Mouse (Mus musculus): ENCODE measurements around the gene Dnajc6. TPM values are rescaled to one million over a fixed set of nuclear protein-coding genes. Genes with fewer than 3 reads are reported as not detected.

The Dnajc6 gene
- total RNA-seq (2014; fragmentation: Nextera tagmentation) (7.3 and 12.5 TPM in 2 replicates), total RNA-seq (2017) (15.4 and 24.3 TPM in 2 replicates)

DNA sequence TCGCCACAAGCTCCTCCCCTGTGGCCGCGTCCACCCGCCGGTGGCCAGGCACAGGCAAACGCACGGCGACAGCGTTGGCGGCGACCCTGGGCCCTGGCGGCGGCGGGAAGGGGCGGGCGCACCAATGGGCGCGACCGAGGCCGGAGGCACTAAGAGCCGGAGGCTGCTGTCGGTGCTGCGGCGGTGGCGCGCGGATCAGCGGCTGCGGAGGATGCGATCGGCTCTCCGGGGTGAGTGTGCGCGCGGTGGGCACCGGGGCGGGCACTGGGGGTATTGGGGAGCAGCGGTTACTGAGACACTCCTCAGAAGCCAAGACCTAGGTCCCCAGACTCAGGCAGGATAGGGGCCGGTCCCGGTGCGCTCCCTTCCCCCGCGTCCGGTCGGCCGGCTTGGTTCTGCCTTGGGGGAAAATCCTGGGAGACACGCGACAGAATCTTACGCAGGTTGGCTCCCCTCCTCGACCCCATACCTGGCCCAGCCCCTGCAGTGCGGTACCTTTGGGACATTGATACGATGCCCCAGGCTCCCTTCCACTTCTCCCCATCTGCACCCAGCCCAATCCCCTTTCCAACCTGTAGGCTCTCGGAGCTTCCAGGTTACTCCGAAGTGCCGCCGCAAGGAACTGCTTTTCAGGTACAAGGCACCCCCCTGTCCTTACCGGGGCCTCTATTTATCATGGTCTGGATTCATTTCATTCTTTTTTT, at the start of gene Dnajc6:
TSS of gene Dnajc6 (plus strand) at position 115 of the 704 bp plus-strand sequence.
- ATAC-seq (replicated peaks; ENCODE audit: poor library complexity, severe bottlenecking): peak; percentile 73

DNA sequence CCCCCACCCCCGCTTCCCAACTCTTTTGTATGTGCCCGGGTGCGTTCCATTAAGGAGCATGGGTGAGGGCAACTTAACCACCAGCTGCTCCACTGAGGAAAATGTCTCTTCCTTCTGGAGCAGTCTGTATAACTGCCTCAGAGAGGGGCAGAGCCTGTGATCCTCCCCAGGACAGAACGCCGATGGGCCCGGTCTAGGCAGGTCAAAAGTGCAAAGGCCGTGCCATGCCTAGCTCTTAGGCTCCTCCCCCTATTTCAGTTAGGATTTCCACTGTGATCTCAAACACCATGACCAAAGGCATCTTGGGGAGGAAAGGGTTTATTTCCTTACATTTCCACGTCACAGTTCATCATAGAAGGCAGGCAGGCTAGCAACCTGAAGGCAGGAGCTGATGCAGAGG, 47.7 kb upstream of the Dnajc6 start:
- ATAC-seq (replicated peaks; ENCODE audit: poor library complexity, severe bottlenecking): no peak

DNA sequence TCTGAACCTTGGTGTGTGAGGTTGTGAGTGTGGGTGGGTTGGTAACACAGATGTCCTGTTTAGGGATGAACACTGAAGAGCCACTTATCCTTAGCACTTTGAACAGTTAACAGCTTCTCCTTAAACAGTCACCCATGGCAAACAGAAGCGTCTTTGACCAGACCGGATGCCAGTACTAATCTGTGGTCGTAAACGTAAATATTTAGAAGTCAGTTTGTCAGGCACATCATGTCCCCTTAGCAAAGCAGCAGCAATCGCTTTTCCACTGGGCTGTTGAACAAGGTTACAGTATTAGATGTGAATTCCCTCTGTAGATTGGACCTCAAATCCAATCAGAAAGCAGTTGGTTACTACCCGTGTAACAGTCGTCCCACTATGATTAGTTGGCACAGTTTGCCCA, 47.1 kb upstream of the Dnajc6 start:
- ATAC-seq (replicated peaks; ENCODE audit: poor library complexity, severe bottlenecking): no peak

DNA sequence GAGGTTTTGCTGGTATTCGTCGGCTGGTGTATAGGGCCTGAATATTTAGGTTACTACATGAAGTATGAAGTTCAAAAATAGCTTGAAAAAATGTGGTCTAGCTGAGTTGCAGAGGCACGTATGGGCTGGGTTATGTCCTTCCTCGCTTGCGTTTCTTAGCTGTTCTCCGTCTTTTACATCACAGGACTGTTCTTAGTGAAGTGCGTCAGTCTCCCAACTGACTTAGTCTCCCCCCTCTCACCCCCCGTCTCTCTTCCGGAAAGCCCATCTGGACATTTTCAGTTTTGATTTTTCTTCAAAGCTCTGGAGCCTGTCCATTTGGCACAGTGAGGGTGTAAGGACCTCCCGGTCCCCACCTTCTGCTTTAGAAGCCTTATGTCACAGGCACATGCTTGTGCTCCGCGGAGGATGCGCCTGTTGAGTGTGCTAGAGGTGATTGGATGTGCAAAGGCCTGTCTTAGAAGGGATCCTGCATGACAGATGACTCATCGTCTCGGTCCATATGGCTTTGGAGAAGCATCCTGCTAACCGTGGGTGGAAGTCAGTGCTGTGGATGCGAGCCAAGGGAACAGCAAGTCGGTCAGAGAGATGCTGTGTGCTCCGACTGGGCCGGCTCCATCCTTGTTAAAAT, 46.2 kb upstream of the Dnajc6 start:
- ATAC-seq (replicated peaks; ENCODE audit: poor library complexity, severe bottlenecking): no peak

DNA sequence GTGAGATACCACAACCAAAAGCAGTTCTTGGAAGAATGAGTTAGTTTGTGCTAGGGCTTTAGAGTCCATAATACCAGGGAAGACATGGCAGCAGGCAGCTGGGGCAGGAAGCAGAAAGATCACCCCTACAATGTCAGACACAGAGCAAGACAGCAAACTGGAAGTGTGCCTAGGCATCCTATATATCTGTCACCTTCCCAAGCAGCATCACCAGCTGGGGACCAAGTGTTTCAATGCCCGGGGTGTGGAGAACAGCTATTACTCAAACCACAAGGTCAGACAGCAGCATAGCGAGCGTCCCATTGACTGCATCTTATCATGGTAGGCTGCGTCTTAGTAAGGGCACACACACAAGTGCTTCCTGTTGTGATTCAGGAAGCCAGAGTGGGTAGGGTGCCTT, 45.4 kb upstream of the Dnajc6 start:
- no peak for ATAC-seq (replicated peaks; ENCODE audit: poor library complexity, severe bottlenecking)

DNA sequence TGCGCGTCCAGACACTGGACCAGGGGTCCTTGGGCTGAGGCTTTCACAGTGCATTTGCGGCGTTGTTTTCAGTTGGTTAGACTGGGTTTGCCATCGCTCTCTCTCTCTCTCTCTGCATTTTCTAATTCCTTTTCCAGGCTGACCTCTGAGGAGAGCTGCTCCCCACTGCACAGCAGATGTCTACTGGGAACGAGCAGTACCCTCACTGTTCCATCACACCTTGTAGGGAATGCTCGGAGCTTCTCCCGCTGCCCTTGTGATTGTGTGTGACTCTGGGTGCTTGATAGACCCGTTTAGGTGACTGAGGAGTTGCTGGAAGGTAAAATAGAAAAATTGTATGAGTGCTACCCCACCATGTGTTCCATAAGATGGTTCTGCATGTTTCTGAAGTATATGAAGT, 43.6 kb upstream of the Dnajc6 start:
- no peak for ATAC-seq (replicated peaks; ENCODE audit: poor library complexity, severe bottlenecking)

DNA sequence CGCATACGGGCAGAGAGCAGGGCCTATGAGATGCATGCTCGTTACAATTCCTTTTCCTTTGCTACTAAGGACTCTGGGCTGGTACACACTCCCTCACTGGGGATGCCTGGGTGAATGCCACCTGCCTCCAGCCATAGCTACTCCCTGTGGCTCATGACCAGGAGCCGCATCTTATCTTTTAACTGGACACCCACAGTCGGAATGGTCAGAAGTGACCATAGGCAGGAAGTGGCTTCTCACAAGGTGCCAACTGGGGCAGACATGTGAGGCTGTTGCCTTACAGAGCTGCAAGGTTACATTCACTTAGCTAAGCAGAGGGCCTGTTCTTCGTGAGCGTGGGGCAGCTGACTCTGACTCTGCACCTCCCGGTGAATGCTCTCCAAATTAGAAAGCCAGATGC, 39.3 kb upstream of the Dnajc6 start:
- ATAC-seq (replicated peaks; ENCODE audit: poor library complexity, severe bottlenecking): no peak

DNA sequence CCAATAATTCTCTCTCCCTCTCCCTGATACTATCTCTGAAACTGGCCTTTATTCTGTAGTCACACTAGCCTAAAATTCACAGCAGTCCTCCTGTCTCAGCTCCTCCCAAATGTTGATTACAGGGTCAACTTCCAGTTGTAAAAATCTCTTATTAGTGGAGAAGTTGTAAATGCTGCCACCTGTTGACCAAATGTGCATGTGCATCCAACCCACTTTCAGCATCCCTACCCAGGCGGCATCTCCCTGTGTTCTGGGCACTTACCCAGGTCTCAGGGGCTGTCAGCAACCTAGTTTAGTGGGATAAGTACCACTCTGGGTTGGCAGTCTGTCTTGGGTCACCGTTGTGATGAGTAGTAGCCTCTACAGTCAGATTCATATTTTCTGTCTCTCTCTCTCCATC, 38.1 kb upstream of the Dnajc6 start:
- peak; percentile 88 for ATAC-seq (replicated peaks; ENCODE audit: poor library complexity, severe bottlenecking)

DNA sequence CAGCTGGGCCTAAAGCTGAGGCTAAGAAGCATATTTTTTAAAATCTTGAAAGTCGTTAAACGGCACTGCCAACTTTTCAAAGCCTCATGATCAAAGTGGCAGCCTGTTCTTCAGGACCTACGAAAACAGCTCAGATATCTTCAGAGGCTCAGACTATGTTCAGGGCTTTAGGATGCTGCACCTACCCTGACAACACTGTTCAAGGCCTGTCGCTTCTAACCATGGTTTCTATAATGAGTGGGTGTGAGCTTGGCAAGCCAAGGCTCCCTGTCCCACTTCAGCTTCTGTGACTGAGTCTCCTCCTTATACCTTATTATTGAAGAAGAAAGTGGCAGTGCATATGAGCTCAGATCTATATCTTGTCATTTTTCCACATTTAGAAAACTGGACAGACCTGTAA, 37.1 kb upstream of the Dnajc6 start:
- ATAC-seq (replicated peaks; ENCODE audit: poor library complexity, severe bottlenecking): no peak

DNA sequence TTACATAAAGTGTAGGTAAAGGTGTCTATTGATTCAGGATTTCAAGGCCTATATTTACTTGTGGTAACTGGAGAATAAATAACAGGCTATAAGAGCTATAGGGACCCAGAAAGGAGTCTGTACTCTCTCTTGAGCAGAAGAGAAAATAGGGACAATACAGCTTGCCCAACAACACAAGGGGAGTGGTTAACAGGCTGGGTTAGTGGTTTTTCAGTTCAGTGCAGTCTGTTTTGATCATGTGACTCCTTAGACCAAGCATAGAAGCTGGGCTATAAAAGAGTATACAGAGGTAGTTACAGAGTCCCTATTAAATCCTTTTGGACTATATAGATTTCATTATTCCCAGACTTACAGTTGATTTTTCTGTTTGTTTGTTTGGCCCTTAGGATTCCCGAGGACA, 36.3 kb upstream of the Dnajc6 start:
- ATAC-seq (replicated peaks; ENCODE audit: poor library complexity, severe bottlenecking): 0 out of 2 replicates have a peak, but pooled peaks have one; percentile 41

DNA sequence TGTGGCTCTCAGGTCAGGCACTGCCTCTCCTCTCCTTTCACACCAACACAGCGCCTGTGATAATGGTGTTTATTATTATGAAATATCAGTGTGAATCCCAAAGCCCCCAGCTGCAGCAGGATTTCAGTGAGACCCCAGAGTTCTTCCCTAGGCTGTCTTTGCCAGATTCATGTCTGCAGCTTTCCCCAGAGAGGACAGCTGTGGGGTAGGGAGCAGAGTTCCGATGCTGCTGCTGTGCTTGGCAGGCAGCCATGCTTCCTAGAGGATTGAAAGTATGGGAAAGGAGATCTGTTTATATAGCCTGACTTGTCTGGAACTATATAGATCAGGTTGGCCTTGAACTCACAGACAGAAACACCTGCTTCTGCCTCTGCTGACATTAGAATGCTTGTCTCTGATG, 34.4 kb upstream of the Dnajc6 start:
- no peak for ATAC-seq (replicated peaks; ENCODE audit: poor library complexity, severe bottlenecking)

DNA sequence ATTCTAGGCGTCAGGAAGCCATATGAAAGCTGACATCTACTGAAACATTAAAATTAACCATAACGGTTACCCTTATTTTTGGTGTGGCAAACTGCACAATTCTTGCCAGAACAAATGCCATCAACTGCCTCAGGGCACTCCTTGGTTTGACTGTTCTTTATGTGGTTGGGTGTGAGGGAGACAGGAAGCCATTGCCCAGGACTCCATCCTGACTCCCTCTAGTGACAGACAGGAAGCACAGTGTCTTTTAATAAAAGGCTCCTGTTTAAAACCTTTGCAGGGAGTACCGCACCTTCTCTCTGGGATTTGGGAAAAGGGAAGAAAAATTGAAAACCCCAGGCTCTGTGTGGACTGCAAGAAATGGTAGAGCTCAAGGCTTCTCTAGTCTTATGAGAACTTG, 30.2 kb upstream of the Dnajc6 start:
- ATAC-seq (replicated peaks; ENCODE audit: poor library complexity, severe bottlenecking): no peak

DNA sequence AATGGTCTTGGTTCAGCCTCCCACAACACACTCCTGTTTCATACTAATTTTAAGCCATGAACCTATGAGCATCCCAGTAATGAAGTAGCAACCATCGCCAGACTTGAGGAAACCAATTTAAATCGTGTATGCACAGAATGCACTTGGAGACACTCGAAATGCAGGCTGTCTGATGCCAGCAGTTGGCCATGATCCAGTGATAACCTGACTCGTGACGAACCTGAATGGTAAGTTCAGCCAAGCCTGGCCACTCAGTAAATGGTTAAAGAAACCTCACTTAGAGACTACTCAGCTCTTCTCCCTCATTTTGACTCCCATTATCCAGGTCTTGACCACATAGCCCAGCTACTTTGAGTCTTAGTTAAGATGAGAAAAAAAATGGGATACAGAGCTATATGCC, 27.2 kb upstream of the Dnajc6 start:
- no peak for ATAC-seq (replicated peaks; ENCODE audit: poor library complexity, severe bottlenecking)

DNA sequence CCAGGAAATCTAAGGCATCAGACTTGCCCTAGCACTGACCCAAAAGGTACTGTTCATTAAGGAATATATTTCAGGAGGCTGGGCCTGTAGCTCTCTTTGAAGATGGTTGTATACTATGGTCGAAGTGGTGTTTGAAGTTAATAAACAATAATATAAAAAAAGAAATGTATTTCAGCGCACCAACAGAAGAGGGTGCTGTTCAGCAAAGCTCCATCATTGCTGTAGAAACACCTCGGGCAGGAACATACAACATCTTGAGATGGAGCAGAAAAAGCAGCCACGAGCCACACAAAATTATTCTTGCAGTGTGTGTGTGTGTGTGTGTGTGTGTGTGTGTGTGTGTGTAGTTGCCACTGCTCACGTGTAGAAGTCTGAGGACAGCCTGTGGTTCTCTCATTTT, 25.9 kb upstream of the Dnajc6 start:
- ATAC-seq (replicated peaks; ENCODE audit: poor library complexity, severe bottlenecking): peak; percentile 63

DNA sequence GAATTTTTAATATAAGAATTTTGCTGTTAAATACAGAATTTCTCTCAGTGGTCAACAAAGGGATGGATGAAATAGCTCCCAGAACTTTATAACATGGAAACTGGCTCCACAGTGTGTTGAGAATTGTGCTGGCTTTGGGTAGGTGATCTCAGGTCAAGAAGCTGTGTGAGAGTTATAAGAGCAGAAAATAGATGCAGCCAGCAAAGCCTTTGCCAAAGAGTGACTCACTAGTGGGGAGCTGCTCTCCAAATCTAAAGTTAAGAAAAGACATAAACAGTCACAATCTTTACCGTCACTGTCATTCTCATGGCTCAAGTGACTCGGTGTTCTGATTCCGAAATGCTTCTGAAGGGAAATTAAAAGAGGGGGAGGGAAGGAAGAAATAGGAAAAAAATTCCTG, 23.7 kb upstream of the Dnajc6 start:
- ATAC-seq (replicated peaks; ENCODE audit: poor library complexity, severe bottlenecking): no peak

DNA sequence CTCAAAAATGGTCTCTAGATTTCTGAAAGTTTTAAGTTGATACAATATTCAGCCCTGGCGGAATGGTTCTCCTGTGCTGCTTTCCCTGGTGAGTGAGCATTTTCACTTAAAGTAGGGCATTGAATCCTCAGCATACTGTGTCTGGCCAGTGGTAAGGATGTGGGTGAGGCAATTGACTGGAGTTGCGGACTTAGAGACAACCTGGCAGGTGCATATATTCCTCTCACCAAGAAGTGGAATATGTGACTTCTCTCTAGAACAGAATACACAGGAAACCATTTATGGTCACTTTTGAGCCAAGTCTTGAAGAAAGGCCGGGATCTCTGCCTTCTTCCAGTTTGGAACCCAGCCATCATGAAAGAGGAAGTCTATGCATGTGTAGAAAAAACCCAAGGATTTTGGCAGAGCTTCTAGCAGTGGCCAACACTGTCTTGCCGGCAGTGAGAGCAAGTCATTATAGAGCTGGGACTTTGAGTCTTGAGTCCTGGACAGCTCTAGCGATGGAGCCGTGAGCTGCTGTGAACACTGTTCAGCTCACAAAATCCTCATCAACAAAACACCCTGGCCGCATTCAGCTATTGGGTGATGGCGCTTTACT, 6.0 kb upstream of the Dnajc6 start:
- ATAC-seq (replicated peaks; ENCODE audit: poor library complexity, severe bottlenecking): peak; percentile 77

DNA sequence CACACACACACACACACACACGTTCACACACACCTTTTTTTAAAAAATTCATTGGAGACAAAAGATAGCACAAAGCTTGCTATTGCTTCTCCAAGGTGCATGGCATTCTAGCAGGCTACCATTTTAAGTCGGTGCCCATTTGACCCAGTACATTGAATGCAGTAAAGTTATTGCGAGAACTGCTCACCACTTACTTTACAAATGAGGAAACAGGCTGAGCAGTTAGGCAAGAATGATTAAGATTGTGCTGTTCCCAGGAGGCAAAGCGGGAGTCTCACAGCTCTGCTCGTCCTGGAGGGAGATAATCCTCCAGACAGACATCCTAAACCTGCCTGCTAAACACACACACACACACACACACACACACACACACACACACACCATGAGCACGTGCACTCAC, 4.7 kb upstream of the Dnajc6 start:
- ATAC-seq (replicated peaks; ENCODE audit: poor library complexity, severe bottlenecking): peak; percentile 60

DNA sequence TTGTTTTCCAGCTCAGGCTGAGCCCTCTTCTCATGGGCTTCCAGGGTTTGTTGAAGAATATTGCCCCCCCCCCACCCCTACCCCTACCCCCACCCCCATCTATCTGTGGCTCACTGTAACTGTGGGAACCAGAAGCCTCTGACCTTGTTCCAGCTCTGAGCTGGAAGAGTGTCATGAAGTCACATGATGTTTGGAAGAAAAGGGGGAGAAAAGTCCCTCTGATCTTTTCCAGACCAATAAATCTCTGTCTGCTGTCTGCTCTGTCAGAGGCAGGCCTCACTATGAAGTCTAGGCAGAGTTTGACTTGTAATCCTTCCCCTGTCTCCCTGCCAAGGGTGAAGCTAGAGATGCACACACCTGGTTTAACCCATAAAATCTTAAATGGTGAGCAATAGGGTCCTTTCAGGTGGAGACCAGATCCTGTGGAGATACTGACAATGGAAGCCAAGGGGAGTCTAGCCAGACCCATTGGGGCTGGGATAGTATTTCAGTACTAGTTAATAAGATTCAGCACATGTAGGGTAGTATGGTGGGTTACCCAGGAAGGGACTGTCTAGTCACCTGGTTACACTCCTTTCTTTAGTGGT, 2.7 kb upstream of the Dnajc6 start:
- ATAC-seq (replicated peaks; ENCODE audit: poor library complexity, severe bottlenecking): no peak

DNA sequence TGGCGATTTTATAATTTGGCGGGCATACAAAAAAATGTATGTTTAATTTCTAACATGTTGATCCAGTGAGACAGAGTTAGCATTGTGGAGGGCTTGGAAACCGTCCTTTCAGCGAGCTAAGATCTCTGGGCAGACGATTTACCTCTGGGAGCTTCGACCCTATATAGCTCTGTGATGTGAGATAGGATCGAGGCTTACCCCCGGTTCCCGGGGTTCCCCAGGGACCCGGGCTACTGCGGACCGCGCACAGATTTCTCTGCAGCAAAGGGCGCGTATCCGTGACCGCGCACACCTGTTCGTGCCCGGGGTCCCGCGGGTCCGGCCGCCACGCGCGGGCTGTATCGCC, 287 bp upstream of the Dnajc6 start:
- no peak for ATAC-seq (replicated peaks; ENCODE audit: poor library complexity, severe bottlenecking)

DNA sequence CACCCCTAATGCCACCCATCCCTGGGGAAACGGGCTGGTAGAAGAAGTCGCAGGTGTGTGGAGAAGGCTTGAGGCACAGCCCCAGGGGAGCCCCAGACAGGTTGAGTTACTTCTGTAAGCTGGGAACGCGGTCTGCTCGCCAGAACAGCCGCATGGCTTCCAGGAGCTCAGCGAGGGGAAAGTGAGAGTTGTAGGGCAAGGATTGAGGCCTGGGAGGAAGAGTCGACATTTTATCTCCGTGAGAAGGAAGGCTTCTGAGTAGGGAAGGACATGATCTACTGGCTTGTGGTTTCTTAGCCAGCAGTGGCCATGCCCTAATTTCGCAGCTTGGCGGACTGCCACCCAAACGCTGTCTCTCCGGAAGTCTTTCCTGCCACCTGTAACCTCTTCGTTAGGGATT, 888 bp downstream of the Dnajc6 start:
- ATAC-seq (replicated peaks; ENCODE audit: poor library complexity, severe bottlenecking): peak; percentile 52

DNA sequence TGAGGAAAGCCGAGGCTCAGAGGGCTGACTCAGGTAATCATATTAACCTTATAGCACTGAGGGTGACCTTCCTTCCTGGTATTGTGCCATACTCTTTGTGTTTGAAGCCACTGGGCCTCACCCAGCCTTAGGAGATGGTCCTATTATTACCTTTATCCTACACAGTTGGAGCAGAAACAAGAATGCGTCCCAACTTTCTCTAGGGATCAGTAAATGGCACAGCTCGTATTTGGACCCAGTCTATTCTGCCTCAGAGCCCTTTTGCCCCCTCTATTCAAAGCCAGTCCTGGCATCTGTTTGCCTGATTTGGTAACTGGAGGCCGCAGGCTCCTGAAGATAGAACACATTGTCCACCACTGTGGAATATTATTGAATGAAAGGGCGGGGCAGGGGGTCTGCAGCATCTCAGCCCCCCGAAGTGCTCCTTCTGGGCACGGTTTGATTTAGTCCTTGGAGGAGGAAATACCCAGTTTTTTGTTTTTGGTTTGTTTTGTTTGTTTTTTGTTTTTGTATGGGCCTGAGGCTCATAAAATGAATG, 8.1 kb downstream of the Dnajc6 start:
- ATAC-seq (replicated peaks; ENCODE audit: poor library complexity, severe bottlenecking): no peak

All from granulocyte monocyte progenitor cell, adult 5-6 weeks (primary cell).